Mouse (Mus musculus) right cerebral cortex, postnatal 14 days (tissue): ENCODE data around the gene Krtap4-1.
"Not testable (repeated sequence)": the region's sequence is repeated elsewhere in the genome, so short reads cannot be mapped to it uniquely, and the experiment has no call there.

Experiments used
- DNase-seq: peaks from one replicate; pipeline ENCODE4 v3.0.0; 2022

Gene Krtap4-1

GRCm38 (mm10) chr11:99628138-99628537 lies at the start of gene Krtap4-1:
TSS of gene Krtap4-1 (minus strand) at chr11:99628238.
- no peak for DNase-seq

- no peak for DNase-seq
These were observed 37.8 kb upstream of the Krtap4-1 start, which contains the start of gene Krtap4-6 for GRCm38 (mm10) chr11:99665860-99666259. TSS of gene Krtap4-6 (minus strand) at chr11:99665960.

GRCm38 (mm10) chr11:99662802-99663201 lies 34.8 kb upstream of the Krtap4-1 start:
- DNase-seq, result no peak

- no peak for DNase-seq
These were observed 31.2 kb upstream of the Krtap4-1 start for GRCm38 (mm10) chr11:99659256-99659655.

- not testable (repeated sequence) for DNase-seq
These were observed 30.5 kb upstream of the Krtap4-1 start, which contains the start of gene Gm11563 for GRCm38 (mm10) chr11:99658467-99659010. TSS of gene Gm11563 (minus strand) at chr11:99658960.

GRCm38 (mm10) chr11:99657051-99657450 lies 29.0 kb upstream of the Krtap4-1 start:
- no peak for DNase-seq

GRCm38 (mm10) chr11:99650136-99650535 lies 22.1 kb upstream of the Krtap4-1 start, which contains the start of gene Gm11555:
TSS of gene Gm11555 (minus strand) at chr11:99650236.
- no peak for DNase-seq

- DNase-seq, result peak; percentile 22
These were observed 18.4 kb upstream of the Krtap4-1 start for GRCm38 (mm10) chr11:99646444-99646843.

GRCm38 (mm10) chr11:99644351-99644750 lies 16.3 kb upstream of the Krtap4-1 start:
- DNase-seq, result no peak

- not testable (repeated sequence) for DNase-seq
These were observed 15.6 kb upstream of the Krtap4-1 start, which contains the start of gene Krtap4-7 for GRCm38 (mm10) chr11:99643635-99644139. TSS of gene Krtap4-7 (minus strand) at chr11:99644089.

GRCm38 (mm10) chr11:99640926-99641325 lies 12.9 kb upstream of the Krtap4-1 start:
- no peak for DNase-seq

GRCm38 (mm10) chr11:99637086-99637485 lies 9.0 kb upstream of the Krtap4-1 start:
- no peak for DNase-seq

- DNase-seq, result no peak
These were observed 6.7 kb upstream of the Krtap4-1 start, which contains the start of gene Krtap4-2 for GRCm38 (mm10) chr11:99634653-99635134. TSS of gene Krtap4-2 (minus strand) at chr11:99635084.

- DNase-seq, result no peak
These were observed 5.3 kb upstream of the Krtap4-1 start for GRCm38 (mm10) chr11:99633293-99633692.

GRCm38 (mm10) chr11:99630890-99631289 lies 2.9 kb upstream of the Krtap4-1 start:
- no peak for DNase-seq

- DNase-seq, result no peak
These were observed 7.7 kb downstream of the Krtap4-1 start, which contains the start of gene Gm11562 for GRCm38 (mm10) chr11:99620335-99620734. TSS of gene Gm11562 (minus strand) at chr11:99620435.

GRCm38 (mm10) chr11:99614796-99615363 lies 13.2 kb downstream of the Krtap4-1 start, which contains the start of gene Krtap2-4:
TSS of gene Krtap2-4 (minus strand) at chr11:99614846.
- DNase-seq, result no peak

GRCm38 (mm10) chr11:99610089-99610488 lies 17.9 kb downstream of the Krtap4-1 start, which contains the start of gene Gm11937:
TSS of gene Gm11937 (minus strand) at chr11:99610189.
- DNase-seq, result not testable (repeated sequence)

- no peak for DNase-seq
These were observed 18.9 kb downstream of the Krtap4-1 start for GRCm38 (mm10) chr11:99609126-99609525.

- not testable (repeated sequence) for DNase-seq
These were observed 24.8 kb downstream of the Krtap4-1 start, which contains the start of gene Gm11938 for GRCm38 (mm10) chr11:99603208-99603607. TSS of gene Gm11938 (minus strand) at chr11:99603308.

GRCm38 (mm10) chr11:99597742-99598141 lies 30.3 kb downstream of the Krtap4-1 start, which contains the start of gene Krtap9-3:
TSS of gene Krtap9-3 (minus strand) at chr11:99598105.
- not testable (repeated sequence) for DNase-seq

- no peak for DNase-seq
These were observed 37.1 kb downstream of the Krtap4-1 start, which contains the start of gene Krtap1-3 for GRCm38 (mm10) chr11:99590981-99591380. TSS of gene Krtap1-3 (minus strand) at chr11:99591339.

GRCm38 (mm10) chr11:99585096-99585495 lies 42.9 kb downstream of the Krtap4-1 start:
- peak; percentile 21 for DNase-seq
